Mouse (Mus musculus) layer of hippocampus, postnatal 14 days (tissue): ENCODE results near the gene Cox4i2. TPM values are rescaled to one million over a fixed set of nuclear protein-coding genes. Genes with fewer than 3 reads are reported as not detected.

Source experiments
- DNase-seq, 2 experiments: peaks; one replicate each; pipeline ENCODE4 v3.0.0; 2021 to 2022; ENCODE audit warnings: low spot score in 2 of 2, mixed read lengths in 1 of 2
- microRNA-seq, 2 experiments: library from miRNA; unstranded; fragments of <30 nt; microRNA quantifications; one replicate each; pipeline ENCODE4 v1.2.0; 2021
- total RNA-seq, 2 experiments: library from RNA; stranded (reverse); gene quantifications; 2 replicates each; pipeline ENCODE4 v1.2.3; 2021

Cox4i2 gene
- total RNA-seq, 2 experiments from 2014 or later, result 2.9 to 3.6 TPM

DNA sequence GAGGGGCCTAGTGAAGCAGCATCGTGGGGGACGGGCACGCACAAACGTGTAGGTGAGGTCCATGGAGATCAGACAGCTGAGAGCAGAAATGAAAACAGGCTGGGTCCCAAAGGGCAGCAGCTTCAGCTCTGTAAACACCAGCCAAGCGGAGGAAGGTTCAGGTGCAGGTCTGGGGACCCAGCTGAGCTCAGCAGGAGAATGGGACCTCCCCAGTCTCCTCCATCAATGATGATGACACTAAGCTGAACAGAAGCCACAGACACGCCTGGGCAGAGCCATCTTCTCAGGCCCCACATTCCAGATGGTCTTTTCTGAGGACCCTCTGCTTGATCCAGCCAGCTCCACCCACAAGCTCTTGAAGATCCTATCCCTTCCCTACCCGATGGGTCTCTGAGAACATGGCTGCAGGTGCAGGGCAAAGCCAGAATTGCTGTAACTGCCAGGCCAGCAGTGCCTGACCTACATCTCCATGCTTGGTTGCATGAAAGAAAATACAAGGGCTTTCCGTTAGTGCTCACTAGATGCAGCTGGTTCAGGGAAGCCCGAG lies 40.4 kb downstream of the Cox4i2 start:
- no peak for DNase-seq

DNA sequence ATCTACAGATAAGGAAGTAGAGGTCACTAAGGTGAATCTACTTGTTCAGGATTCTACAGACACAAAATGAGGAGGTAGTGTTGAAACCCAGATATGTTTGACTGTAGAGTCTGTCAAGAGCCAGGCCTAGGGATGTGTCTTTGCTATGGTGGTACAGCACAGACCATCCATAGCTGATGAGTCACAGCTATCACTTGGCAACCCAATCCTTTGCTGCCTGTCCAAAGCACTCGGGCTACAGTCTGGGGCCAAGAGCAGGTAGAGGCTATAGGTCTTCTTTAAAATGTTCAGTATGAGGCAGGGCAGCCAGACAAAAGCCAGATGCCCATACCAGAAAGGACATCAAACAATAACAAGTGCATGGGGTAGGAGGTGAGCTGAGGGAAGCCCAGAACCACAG lies 43.6 kb downstream of the Cox4i2 start:
- no peak for DNase-seq

DNA sequence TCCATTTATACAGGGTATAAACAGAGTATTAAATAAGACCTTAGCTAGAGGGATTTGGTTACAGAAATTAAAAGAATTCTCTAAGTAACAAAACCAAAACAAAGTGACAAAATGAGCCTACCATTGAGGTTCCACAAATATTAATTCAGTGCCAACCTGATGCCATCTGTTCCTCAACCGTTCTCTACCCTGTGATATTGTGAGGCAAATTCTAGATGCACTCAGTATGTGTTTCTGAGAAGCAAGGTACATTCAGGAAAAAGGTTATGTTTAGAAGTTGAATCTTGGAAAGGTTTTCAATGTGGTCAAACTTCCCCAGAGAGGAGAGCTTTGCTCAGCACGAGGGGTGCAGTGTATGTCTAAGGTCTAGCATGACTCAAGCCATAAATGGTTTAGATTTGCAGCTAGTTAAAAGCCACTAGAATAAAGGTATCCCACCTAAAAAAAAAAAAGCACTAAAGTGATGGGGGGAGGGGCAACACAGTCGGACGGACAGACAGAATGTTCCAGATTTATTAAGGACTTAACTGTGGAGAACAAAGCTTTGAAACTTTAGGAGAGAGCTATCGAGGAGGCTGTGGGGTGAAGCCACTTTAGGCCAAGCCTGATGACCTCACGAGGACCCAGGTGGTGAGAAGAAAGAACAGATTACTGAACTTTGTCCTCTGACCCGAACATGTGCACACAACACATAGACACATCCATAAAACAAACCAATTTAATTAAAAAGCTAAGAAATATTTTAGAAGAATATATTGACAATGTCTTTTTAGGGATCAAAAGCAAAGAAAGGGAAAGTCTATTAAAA lies 46.2 kb downstream of the Cox4i2 start:
- no peak for DNase-seq

DNA sequence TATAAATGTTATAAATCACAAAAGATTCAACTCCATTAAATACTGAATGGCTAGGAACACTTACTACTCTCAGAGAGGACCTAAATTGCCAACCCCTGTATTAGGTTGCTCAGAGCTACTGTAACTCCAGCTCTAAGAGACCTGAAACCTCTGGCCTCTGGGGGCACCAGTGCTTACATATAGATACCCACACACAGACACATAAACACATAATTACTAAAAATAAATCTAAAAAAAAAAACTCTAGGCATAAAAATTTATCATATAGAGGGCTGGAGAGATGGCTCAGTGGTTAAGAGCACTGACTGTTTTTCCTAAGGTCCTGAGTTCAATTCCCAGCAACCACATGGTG lies 46.8 kb downstream of the Cox4i2 start:
- no peak for DNase-seq

DNA sequence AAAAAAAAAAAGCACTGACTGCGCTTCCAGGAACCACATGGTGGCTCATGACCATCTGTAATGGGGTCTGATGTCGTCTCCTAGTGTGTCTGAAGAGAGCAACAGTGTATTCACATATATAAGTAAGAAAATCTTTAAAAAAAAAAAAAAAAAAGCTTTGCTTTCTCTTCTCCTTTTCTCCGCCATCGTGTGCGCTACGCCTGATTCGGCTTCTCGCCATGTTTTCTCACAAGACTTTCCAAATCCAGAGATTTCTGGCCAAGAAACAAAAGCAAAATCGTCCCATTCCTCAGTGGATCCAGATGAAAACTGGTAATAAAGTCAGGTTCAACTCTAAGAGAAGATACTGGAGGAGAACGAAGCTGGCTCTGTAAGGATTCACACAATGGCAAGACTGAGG lies 48.3 kb downstream of the Cox4i2 start:
- no peak for DNase-seq

DNA sequence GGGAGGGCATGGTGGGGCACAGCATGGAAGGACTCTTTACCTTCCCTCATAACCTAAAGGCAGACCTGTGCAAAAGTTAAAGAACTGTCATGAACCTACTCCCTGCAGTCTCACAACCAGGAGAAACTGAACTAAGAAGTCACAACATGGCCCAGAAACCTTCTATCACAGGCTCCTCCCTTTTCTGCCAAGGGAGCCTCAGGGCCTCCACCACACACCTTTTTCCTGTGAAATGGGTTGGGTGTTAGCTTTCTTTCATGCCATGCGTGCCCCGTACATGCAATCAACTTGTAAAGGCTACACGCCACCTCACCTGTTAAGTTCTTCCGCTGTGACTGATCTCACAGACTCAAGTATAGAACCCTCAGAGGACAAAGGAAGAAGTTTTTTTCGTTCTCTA lies 49.1 kb downstream of the Cox4i2 start:
- DNase-seq, result no peak

DNA sequence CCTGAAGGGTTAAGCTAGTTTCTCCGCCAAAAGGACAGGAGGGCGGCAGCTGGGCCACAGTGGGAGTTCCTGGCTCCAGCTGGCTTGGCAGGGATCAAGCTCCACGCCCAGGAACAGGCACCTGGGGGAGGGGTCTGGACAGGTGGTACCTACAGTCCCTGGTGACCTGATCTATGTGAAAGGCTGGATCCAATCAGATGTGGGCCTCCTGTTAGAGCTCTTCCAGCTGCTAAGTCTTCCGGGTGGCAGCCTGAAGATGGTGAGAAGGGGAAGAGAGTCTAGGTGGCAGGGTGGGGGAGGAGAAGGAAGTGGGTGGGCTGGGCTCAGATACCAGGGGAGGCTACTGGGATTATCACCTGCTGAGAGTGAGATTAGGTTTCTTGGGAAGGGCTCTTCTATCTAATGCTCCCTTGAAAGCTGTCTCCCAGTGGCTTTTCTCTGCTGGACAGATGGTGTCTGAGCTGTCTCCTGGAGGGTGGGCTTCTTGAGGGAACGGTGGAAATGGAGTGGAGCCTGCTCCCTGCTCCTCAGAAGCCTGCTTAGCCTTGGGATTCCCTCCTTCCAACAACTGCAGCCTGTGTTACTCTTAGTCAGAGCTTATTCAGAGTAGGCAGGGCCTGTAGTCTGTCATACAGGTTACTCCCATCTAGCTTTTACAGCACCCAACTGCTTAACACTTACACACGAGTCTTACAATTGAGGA lies 50.6 kb downstream of the Cox4i2 start:
- DNase-seq, result no peak

DNA sequence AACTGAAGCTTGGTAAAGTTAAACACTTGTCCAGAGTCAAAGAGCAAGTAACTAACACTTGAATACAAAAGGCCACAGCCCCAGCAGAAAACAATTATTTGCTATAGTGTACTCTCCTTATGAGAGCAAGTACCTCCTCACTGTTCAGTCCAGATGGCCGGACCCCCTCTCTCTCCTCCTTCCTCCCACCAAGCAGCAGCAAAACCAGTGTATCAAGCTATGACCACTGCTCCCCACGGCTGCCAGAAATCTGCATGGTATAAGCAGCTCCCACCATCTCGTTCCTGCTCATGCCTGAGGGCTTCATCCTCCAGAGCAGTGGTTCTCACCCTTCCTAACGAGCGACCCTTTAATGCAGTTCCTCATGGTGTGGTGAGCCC lies 51.1 kb downstream of the Cox4i2 start:
- DNase-seq, result no peak

DNA sequence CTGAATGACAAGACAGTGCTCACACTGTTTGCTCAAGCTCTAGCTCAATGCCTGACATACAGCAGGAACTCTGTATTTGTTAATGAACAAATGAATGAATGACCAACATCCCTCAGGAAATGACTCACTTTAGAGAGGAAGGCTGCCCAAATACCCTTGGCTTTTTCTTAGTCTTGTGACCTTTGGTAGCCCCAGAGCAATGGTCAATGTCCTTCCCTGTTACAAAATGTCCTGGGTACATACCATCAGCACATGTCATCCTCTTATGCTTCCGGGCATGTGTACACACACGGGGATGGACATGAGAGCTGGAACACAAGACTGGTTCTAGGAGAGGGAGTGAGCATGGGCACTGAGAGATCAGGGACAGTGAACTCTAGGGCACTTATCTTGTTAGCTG lies 52.1 kb downstream of the Cox4i2 start:
- no peak for DNase-seq

DNA sequence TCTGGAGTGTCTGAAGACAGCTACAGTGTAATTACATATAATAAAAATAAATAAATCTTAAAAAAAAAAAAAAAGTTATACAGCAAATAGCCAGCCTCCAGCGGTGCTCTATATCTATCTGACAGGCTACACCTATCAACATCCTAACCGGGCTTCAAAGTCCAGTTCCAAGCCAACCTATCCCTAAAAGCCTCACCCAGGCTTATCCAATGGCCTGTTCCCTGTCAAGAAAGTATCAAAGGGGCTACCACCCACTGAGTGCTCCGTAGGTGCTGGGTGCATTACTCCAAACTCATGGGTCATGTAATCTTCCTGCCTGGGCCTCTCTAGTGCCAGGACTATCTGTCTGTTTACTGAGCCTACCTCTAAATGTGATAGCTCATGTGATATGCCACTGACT lies 54.2 kb downstream of the Cox4i2 start:
- no peak for DNase-seq

DNA sequence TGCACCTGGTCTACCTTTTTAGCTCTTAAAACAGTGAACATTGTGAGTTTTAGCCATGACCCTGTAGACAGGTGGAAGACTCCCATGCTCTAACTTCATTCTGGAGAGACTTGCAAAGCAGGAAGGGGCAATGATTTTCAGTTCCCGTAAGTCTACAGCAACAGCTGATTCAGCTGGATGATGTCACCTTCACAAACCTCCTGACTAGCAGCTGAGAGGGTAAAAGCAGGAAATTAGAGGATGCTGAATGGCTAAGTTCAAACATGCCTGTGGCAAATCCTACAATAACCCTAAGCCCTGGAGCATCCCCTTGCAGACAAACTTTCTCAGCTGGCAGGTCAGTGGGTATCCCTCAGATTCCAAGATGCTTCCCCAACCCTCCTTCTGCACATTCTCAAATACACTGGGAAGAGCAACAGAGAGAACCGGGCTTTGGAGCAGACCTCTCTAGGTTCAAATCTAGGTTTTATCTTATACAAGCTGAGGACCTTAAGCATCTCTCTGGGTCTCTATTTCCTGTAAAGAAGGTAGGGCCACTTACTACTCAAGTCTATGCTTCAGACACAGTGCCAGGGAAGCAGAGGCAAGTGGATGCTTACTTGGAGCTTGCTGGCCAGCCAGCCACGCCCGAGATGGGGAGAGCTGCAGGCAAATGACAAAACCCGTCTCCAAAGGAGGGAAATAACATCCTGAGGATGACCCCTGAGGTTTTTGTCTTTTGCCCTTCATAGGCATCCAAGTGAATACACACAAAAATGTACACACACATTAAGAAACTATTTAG lies 56.4 kb downstream of the Cox4i2 start:
- DNase-seq, result no peak

DNA sequence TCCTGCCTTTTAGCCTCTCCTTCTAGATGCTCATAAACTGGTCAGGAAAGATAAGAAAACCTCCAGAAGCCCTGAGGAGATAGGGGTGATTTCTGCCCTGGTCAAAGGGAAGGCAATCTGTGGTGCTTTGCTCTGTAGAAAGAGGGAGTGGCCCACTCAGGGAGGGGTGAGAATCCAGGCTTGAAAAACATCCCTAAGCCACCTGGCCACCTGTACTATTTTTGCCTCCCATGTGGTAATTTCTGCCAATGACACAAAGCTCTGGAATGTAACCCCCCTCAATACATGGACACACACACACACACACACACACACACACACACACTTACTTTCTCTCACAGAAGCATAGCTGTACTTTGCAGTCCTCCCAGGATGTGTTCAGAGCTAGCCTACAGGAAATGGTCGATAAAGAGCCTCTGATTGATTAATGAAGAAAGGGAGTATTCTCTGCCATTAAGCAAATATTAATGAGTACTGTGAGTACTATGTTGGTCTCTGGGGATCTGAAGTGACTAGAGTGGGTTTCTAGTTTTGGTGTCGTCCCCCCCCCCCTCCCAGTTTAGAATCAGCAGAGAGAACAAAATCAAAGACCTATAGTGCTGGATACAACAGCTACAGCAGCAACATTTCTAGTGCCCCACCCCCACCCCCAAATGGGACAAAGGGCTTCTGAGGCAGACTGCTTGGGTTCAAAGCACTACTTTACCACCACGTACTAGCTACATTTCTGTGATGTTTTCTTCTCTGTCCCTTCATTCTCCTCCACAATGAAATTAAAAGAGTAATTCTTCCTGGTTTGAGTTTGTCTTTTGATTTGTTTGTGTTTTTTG lies 57.6 kb downstream of the Cox4i2 start:
- no peak for DNase-seq

DNA sequence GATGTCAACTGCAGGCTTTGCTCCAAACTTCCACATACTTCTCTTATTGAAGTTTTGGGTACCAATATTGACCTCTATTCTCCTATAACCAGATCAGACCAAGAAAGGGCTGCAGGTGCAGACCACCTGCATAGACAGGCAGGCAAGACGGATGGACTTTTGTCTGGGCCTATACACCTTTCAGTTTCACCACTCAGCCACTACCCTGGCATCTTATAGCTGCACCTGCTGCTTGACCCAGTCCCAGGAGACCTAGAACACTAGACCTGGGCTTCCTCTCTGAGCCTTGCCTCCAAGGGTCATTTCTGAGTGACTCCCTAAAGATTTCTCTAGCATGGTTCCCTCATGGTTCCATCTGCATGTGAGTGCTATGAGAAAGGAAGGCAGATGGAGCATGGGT lies 59.3 kb downstream of the Cox4i2 start:
- DNase-seq, result no peak

DNA sequence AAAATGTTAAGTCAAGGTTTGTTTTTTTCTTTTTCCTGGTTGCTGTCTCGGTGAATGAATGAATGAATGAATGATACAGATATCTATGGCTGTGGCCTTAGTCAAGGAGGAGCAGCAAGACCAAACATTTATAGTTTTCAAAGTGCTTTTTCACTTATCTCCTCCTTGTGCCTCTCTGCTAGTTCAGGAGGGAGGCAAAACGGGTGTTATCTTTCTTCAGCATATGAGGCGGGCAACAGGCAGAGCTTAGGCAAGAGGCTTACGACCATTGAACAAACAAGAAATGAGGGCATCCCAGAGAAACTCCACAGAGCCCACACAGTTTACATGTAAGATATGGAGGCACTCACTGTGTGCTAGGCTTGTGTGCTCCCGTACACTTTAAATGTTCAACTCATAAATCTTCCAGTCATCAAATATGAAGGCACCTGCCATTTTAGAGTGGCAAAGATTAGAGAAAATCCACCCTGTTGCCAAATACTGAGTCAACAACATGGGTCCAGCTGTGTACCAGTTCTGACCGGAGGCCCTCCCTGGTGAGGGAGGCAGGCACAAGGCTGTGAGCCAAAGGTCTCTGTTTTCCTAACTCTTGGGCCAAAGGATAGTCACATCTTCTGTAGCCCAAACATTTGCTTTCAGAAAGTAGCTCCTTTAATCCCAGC lies 60.4 kb downstream of the Cox4i2 start:
- DNase-seq, result no peak

Small RNAs within 50 kb of the gene (microRNA-seq; reads per million reads assigned to microRNA genes)
- 0 reads per million in 2 experiments for gene Gm23802

Other genes with a start within 250 kb of the Cox4i2 start
- not detected for gene Defb26, start 242.5 kb upstream of the Cox4i2 start, total RNA-seq
- not detected for gene Defb28, start 235.9 kb upstream of the Cox4i2 start, total RNA-seq
- gene Defb29, start 214.1 kb upstream of the Cox4i2 start, total RNA-seq, result not detected
- gene Gm17416, start 184.8 kb upstream of the Cox4i2 start, total RNA-seq, result not detected
- gene Defb21, start 181.4 kb upstream of the Cox4i2 start, total RNA-seq, result not detected
- gene Defb19, start 173.9 kb upstream of the Cox4i2 start, total RNA-seq, result not detected
- not detected for gene Defb45, start 154.8 kb upstream of the Cox4i2 start, total RNA-seq
- not detected for gene Defb36, start 149.8 kb upstream of the Cox4i2 start, total RNA-seq
- not detected for gene Defb25, start 131.1 kb upstream of the Cox4i2 start, total RNA-seq
- under 1 TPM; 0.72 to 0.83 TPM for gene Rem1, start 127.2 kb upstream of the Cox4i2 start, total RNA-seq
- 10 to 100 TPM; 84.9 to 86.7 TPM for gene H13, start 84.7 kb upstream of the Cox4i2 start, total RNA-seq
- gene Mcts2, start 67.1 kb upstream of the Cox4i2 start, total RNA-seq, result 10 to 100 TPM; 25.4 to 25.7 TPM
- 10 to 100 TPM; 32.9 to 35.8 TPM for gene Id1, start 17.9 kb upstream of the Cox4i2 start, total RNA-seq
- 100 to 1,000 TPM; 124 to 128 TPM for gene Bcl2l1, start 77.6 kb downstream of the Cox4i2 start, total RNA-seq
- gene Tpx2, start 93.8 kb downstream of the Cox4i2 start, total RNA-seq, result 1 to 10 TPM; 2.5 to 4.7 TPM
- under 1 TPM in 1 of 2 experiments, not detected in 1; 0.12 TPM for gene Mylk2, start 157.2 kb downstream of the Cox4i2 start, total RNA-seq
- gene Foxs1, start 179.0 kb downstream of the Cox4i2 start, total RNA-seq, result 1 to 10 TPM; 1.3 to 1.7 TPM
- gene Dusp15, start 197.5 kb downstream of the Cox4i2 start, total RNA-seq, result 10 to 100 TPM; 26.1 to 27.1 TPM
- gene Ttll9, start 208.3 kb downstream of the Cox4i2 start, total RNA-seq, result 1 to 10 TPM; 1.7 to 3.0 TPM